Mouse (Mus musculus) ES-Bruce4 (cell line): ENCODE data around the gene Ptpn22.

Experiments
- CTCF ChIP-seq: IDR thresholded peaks from one replicate; pipeline ENCODE4 v1.8.1; 2011; ENCODE audit warnings: low read depth, low read length
- EP300 ChIP-seq: IDR thresholded peaks from 2 replicates; pipeline ENCODE4 v1.6.1; 2011; ENCODE audit warnings: low read depth, low read length; ENCODE audit not compliant: insufficient read depth
- POLR2A ChIP-seq: IDR thresholded peaks from one replicate; pipeline ENCODE4 v1.8.1; 2011; ENCODE audit warnings: low read length; ENCODE audit not compliant: insufficient read depth

DNA sequence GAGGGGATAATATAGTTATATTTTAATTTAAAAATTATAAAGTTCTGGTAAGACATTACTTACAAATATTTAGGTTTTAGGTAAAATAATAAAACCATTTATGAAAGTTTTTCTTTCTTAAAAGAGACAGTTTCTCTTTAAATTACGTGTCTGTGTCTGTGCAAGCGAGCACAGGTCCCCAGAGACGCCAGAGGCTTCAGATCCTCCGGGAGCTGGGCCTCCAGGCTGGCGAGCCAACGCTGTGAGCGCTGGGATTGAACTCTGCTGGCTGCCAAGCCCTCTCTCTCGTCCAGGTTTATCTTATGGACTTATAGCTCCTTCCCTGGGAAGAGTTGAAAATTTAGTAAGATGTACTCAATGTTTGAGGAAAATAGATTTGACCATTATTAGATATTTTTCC is 5.8 kb upstream of the Ptpn22 start:
- no peak for TF ChIP-seq CTCF
- no peak for TF ChIP-seq EP300
- TF ChIP-seq POLR2A, result no peak
